Mouse (Mus musculus) MEL (cell line): ENCODE measurements around the gene Lix1l.

Experiments used
- BHLHE40 ChIP-seq: IDR thresholded peaks from 2 replicates; pipeline ENCODE4 v1.6.1; 2012; ENCODE audit warnings: low read depth, mild to moderate bottlenecking, inconsistent platforms, low read length, improper control_type of control experiment, borderline replicate concordance
- CHD2 ChIP-seq: IDR thresholded peaks from 2 replicates; pipeline ENCODE4 v1.6.1; 2011; ENCODE audit warnings: low read length, improper control_type of control experiment
- CTCF ChIP-seq, 3 experiments: IDR thresholded peaks in 2 of 3; conservative IDR thresholded peaks in 1 of 3; 2 replicates each; pipeline ENCODE4 v1.5.1; 2011 to 2012; ENCODE audit warnings: low read length in 3 of 3, low read depth in 2 of 3, mild to moderate bottlenecking in 2 of 3, improper control_type of control experiment in 1 of 3, inconsistent platforms in 1 of 3, mixed read lengths in 1 of 3, moderate library complexity in 1 of 3; ENCODE audit not compliant: control insufficient read depth in 1 of 3, insufficient read depth in 1 of 3, poor library complexity in 1 of 3, severe bottlenecking in 1 of 3
- EP300 ChIP-seq, 2 experiments: IDR thresholded peaks; 2 replicates each; pipeline ENCODE4 v1.6.1; 2011; ENCODE audit warnings: improper control_type of control experiment in 2 of 2, low read length in 2 of 2, low read depth in 1 of 2, mild to moderate bottlenecking in 1 of 2
- ETS1 ChIP-seq: IDR thresholded peaks from 2 replicates; pipeline ENCODE4 v1.6.1; 2012; ENCODE audit warnings: low read depth, mild to moderate bottlenecking, inconsistent platforms, low read length, improper control_type of control experiment, moderate library complexity
- GATA1 ChIP-seq: IDR thresholded peaks from 2 replicates; pipeline ENCODE4 v1.6.1; 2011; ENCODE audit warnings: low read depth, low read length, improper control_type of control experiment
- MEF2A ChIP-seq: IDR thresholded peaks from 2 replicates; pipeline ENCODE4 v1.6.1; 2014; ENCODE audit warnings: low read depth, mild to moderate bottlenecking, inconsistent platforms, low read length, improper control_type of control experiment; ENCODE audit not compliant: poor library complexity, insufficient replicate concordance, severe bottlenecking; ENCODE audit errors: extremely low read depth
- NRF1 ChIP-seq: IDR thresholded peaks from 2 replicates; pipeline ENCODE4 v1.6.1; 2014; ENCODE audit warnings: low read depth, mild to moderate bottlenecking, inconsistent platforms, low read length, improper control_type of control experiment, moderate library complexity; ENCODE audit not compliant: poor library complexity, insufficient read depth, severe bottlenecking
- POLR2AphosphoS2 ChIP-seq: IDR thresholded peaks from 2 replicates; pipeline ENCODE4 v1.6.1; 2011; ENCODE audit warnings: low read length, improper control_type of control experiment
- SIN3A ChIP-seq: IDR thresholded peaks from 2 replicates; pipeline ENCODE4 v1.6.1; 2012; ENCODE audit warnings: low read length, improper control_type of control experiment, inconsistent platforms
- TAL1 ChIP-seq: IDR thresholded peaks from 2 replicates; pipeline ENCODE4 v1.6.1; 2012; ENCODE audit warnings: mild to moderate bottlenecking, inconsistent platforms, low read length, moderate library complexity, mixed read lengths
- USF1 ChIP-seq: IDR thresholded peaks from 2 replicates; pipeline ENCODE4 v1.6.1; 2014; ENCODE audit warnings: low read depth, mild to moderate bottlenecking, inconsistent platforms, low read length, improper control_type of control experiment, moderate library complexity
- ZMIZ1 ChIP-seq: IDR thresholded peaks from 2 replicates; pipeline ENCODE4 v1.6.1; 2012; ENCODE audit warnings: low read depth, mild to moderate bottlenecking, inconsistent platforms, low read length, improper control_type of control experiment, moderate library complexity

DNA sequence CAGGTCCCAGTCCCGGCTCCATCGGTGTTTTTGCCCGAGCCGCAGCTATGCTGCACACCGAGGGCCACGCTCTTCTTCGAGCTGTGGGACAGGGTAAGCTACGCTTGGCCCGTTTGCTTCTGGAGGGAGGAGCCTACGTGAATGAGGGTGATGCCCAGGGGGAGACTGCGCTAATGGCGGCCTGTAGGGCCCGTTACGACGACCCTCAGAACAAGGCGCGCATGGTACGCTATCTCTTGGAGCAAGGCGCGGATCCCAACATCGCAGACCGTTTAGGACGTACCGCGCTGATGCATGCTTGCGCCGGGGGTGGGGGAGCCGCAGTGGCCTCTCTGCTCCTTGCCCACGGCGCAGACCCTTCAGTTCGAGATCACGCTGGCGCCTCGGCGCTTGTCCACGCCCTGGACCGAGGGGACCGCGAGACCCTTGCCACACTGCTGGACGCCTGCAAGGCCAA lies 3.5 kb upstream of the Lix1l start:
- TF ChIP-seq MEF2A, result no peak
- no peak for TF ChIP-seq CTCF (IDR thresholded peaks at IDR 0.05 in 2 of 3, conservative IDR thresholded peaks at IDR 0.05 in 1 of 3; ENCODE audit: control insufficient read depth in 1 of 3, insufficient read depth in 1 of 3, low read depth in 2 of 3, low read length in 3 of 3, poor library complexity in 1 of 3, severe bottlenecking in 1 of 3)
- no peak for TF ChIP-seq NRF1
- no peak for TF ChIP-seq POLR2AphosphoS2
- no peak for TF ChIP-seq BHLHE40
- no peak for TF ChIP-seq GATA1
- TF ChIP-seq ZMIZ1, result no peak
- TF ChIP-seq EP300 (IDR thresholded peaks at IDR 0.05; ENCODE audit: low read depth in 1 of 2, low read length in 2 of 2), result no peak
- TF ChIP-seq ETS1, result no peak
- no peak for TF ChIP-seq CHD2
- TF ChIP-seq USF1, result no peak
- no peak for TF ChIP-seq TAL1
- no peak for TF ChIP-seq SIN3A
